Mouse (Mus musculus) left cerebral cortex, postnatal 36 days (tissue): ENCODE data around the gene Trim29. TPM values are rescaled to one million over a fixed set of nuclear protein-coding genes. Genes with fewer than 3 reads are reported as not detected.

Source experiments
- DNase-seq, 2 experiments: peaks; one replicate each; pipeline ENCODE4 v3.0.0; 2021 to 2022; ENCODE audit warnings: low spot score in 2 of 2, mixed read lengths in 1 of 2
- intact Hi-C: fragments of 180-260 bp; cut with DNase I; formaldehyde crosslinking; loops from one replicate; pipeline ENCODE4 v1.15.1; 2025
- total RNA-seq, 2 experiments: library from RNA; stranded (reverse); gene quantifications; 2 replicates each; pipeline ENCODE4 v1.2.3; 2021

Gene Trim29
- total RNA-seq, 2 experiments from 2014 or later, result 0.30 to 0.75 TPM

GRCm38 (mm10) chr9:43351015-43351414 is 40.4 kb downstream of the Trim29 start:
- DNase-seq, result no peak
- intact Hi-C loops, result no loop called here

- intact Hi-C loops, result no loop called here
- no peak for DNase-seq
These were observed 46.4 kb downstream of the Trim29 start for GRCm38 (mm10) chr9:43357011-43357410.

GRCm38 (mm10) chr9:43358591-43359323 is 48.1 kb downstream of the Trim29 start:
- intact Hi-C loops, result no loop called here

GRCm38 (mm10) chr9:43368781-43369180 is 58.1 kb downstream of the Trim29 start:
- intact Hi-C loops, result no loop called here
- no peak for DNase-seq

More at GRCm38 (mm10) chr9:43358591-43359323, 48.1 kb downstream of the Trim29 start:
- DNase-seq, result no peak

GRCm38 (mm10) chr9:43383871-43384270 is 73.2 kb downstream of the Trim29 start:
- intact Hi-C loops, result no loop called here
- DNase-seq, result no peak

GRCm38 (mm10) chr9:43384400-43384799 is 73.8 kb downstream of the Trim29 start:
- no peak for DNase-seq
- intact Hi-C loops, result no loop called here

Other genes starting within 250 kb of the Trim29 start
- gene Arhgef12, start 203.6 kb upstream of the Trim29 start, total RNA-seq, result 100 to 1,000 TPM; 153 to 169 TPM
- 10 to 100 TPM; 18.1 to 18.6 TPM for gene Tmem136, start 194.3 kb upstream of the Trim29 start, total RNA-seq
- under 1 TPM in 1 of 2 experiments, not detected in 1; 0.29 TPM for gene Pou2f3, start 100.5 kb upstream of the Trim29 start, total RNA-seq
- 10 to 100 TPM; 15.0 to 17.4 TPM for gene Oaf, start 70.9 kb upstream of the Trim29 start, total RNA-seq